Mouse (Mus musculus) myocyte (in vitro differentiated cells): ENCODE measurements at regions not wholly inside any gene's neighbourhood (a gene's known extent, or its start where the extent isn't known, plus 50 kb on each side); places are given as distances from the start of the nearest gene placed in this dataset.

Experiments used
- H3K27me3 ChIP-seq: one replicate; pipeline ENCODE4 v1.6.1; 2011; ENCODE audit not compliant: control insufficient read depth, insufficient read depth, insufficient read length
- H3K36me3 ChIP-seq: one replicate; pipeline ENCODE4 v1.6.1; 2011; ENCODE audit not compliant: control insufficient read depth, insufficient read depth
- H3K4me2 ChIP-seq: one replicate; pipeline ENCODE4 v1.6.1; 2011; ENCODE audit warnings: low read depth, control low read depth
- H3K4me3 ChIP-seq: one replicate; pipeline ENCODE4 v1.5.1; 2011; ENCODE audit warnings: mild to moderate bottlenecking, control low read depth, moderate library complexity
- H3K79me2 ChIP-seq: one replicate; pipeline ENCODE4 v1.6.1; 2011; ENCODE audit not compliant: control insufficient read depth, insufficient read depth
- H3ac ChIP-seq: one replicate; pipeline ENCODE4 v1.6.1; 2011; ENCODE audit not compliant: control insufficient read depth, insufficient read length
- CEBPB ChIP-seq: IDR thresholded peaks from 2 replicates; pipeline ENCODE4 v1.6.1; 2011; ENCODE audit warnings: mild to moderate bottlenecking, moderate library complexity; ENCODE audit not compliant: poor library complexity, insufficient read depth, severe bottlenecking
- E2F4 ChIP-seq: IDR thresholded peaks from one replicate; pipeline ENCODE4 v1.6.1; 2011; ENCODE audit warnings: mild to moderate bottlenecking, control low read depth, moderate library complexity; ENCODE audit not compliant: insufficient read depth
- MAX ChIP-seq: IDR thresholded peaks from one replicate; pipeline ENCODE4 v1.6.1; 2011; ENCODE audit warnings: low read depth, mild to moderate bottlenecking, control low read depth
- MYOD1 ChIP-seq, 3 experiments: IDR thresholded peaks; one replicate each; pipeline ENCODE4 v1.6.1; 2011; ENCODE audit warnings: control low read depth in 2 of 3, low read depth in 2 of 3, mild to moderate bottlenecking in 2 of 3, moderate library complexity in 1 of 3; ENCODE audit not compliant: insufficient read length in 2 of 3, control insufficient read depth in 1 of 3
- MYOG ChIP-seq, 3 experiments: IDR thresholded peaks; one replicate each; pipeline ENCODE4 v1.6.1; 2011; ENCODE audit warnings: control low read depth in 2 of 3, low read depth in 2 of 3, mild to moderate bottlenecking in 2 of 3; ENCODE audit not compliant: insufficient read length in 2 of 3, control insufficient read depth in 1 of 3, insufficient read depth in 1 of 3
- POLR2A ChIP-seq: IDR thresholded peaks from one replicate; pipeline ENCODE4 v1.6.1; 2011; ENCODE audit warnings: low read depth, mild to moderate bottlenecking, control low read depth, moderate library complexity; ENCODE audit not compliant: insufficient read length
- POLR2AphosphoS2 ChIP-seq: IDR thresholded peaks from one replicate; pipeline ENCODE4 v1.6.1; 2011; ENCODE audit warnings: low read depth, control low read depth; ENCODE audit not compliant: insufficient read length
- REST ChIP-seq: IDR thresholded peaks from one replicate; pipeline ENCODE4 v1.6.1; 2011; ENCODE audit warnings: mild to moderate bottlenecking, control low read depth, moderate library complexity; ENCODE audit not compliant: insufficient read depth, insufficient read length
- SRF ChIP-seq: IDR thresholded peaks from one replicate; pipeline ENCODE4 v1.6.1; 2011; ENCODE audit warnings: low read depth; ENCODE audit not compliant: control insufficient read depth, insufficient read length
- TCF12 ChIP-seq: IDR thresholded peaks from one replicate; pipeline ENCODE4 v1.6.1; 2011; ENCODE audit warnings: mild to moderate bottlenecking, control low read depth; ENCODE audit not compliant: poor library complexity, insufficient read depth, severe bottlenecking
- TCF3 ChIP-seq: IDR thresholded peaks from one replicate; pipeline ENCODE4 v1.6.1; 2011; ENCODE audit warnings: low read depth, control low read depth; ENCODE audit not compliant: insufficient read length
- USF1 ChIP-seq: IDR thresholded peaks from one replicate; pipeline ENCODE4 v1.6.1; 2011; ENCODE audit warnings: low read depth, mild to moderate bottlenecking, control low read depth, moderate library complexity

GRCm38 (mm10) chr13:115230494-115230893, 128.7 kb upstream of the Itga1 start:
- Histone ChIP-seq H3ac (no peak overlapping the region), H3K36me3 (no peaks in the 10 kb centered on the region), H3K79me2 (no peaks in the 10 kb centered on the region), H3K27me3 (peaks cover 5% of the 10 kb centered on the region), H3K4me2 (no peak overlapping the region), H3K4me3 (no peak overlapping the region)
- TF ChIP-seq SRF (no peak), TCF3 (no peak), E2F4 (no peak), TCF12 (no peak)

- Histone ChIP-seq H3K36me3 (no peaks in the 10 kb centered on the region), H3K4me2 (no peak overlapping the region), H3K4me3 (no peak overlapping the region), H3ac (no peak overlapping the region), H3K27me3 (no peaks in the 10 kb centered on the region), H3K79me2 (no peaks in the 10 kb centered on the region)
- TF ChIP-seq CEBPB, result no peak
- no peak for TF ChIP-seq SRF
- TF ChIP-seq USF1, result no peak
- no peak for TF ChIP-seq MAX
- no peak for TF ChIP-seq POLR2AphosphoS2
- no peak for TF ChIP-seq POLR2A
- no peak for TF ChIP-seq TCF12
- no peak for TF ChIP-seq MYOD1 (IDR thresholded peaks at IDR 0.05; ENCODE audit: control insufficient read depth in 1 of 3, insufficient read length in 2 of 3, low read depth in 2 of 3)
- TF ChIP-seq MYOG (IDR thresholded peaks at IDR 0.05; ENCODE audit: control insufficient read depth in 1 of 3, insufficient read depth in 1 of 3, insufficient read length in 2 of 3, low read depth in 2 of 3), result no peak
Observed at GRCm38 (mm10) chr13:115226824-115227223, 125.1 kb upstream of the Itga1 start.

- Histone ChIP-seq H3K79me2 (no peaks in the 10 kb centered on the region), H3K4me3 (no peak overlapping the region), H3K4me2 (no peak overlapping the region), H3ac (no peak overlapping the region), H3K27me3 (no peaks in the 10 kb centered on the region), H3K36me3 (no peaks in the 10 kb centered on the region)
- TF ChIP-seq CEBPB, result no peak
- no peak for TF ChIP-seq TCF12
- no peak for TF ChIP-seq USF1
- no peak for TF ChIP-seq TCF3
- no peak for TF ChIP-seq POLR2A
- TF ChIP-seq SRF, result no peak
- no peak for TF ChIP-seq MYOD1 (IDR thresholded peaks at IDR 0.05; ENCODE audit: control insufficient read depth in 1 of 3, insufficient read length in 2 of 3, low read depth in 2 of 3)
- no peak for TF ChIP-seq REST
- no peak for TF ChIP-seq E2F4
- TF ChIP-seq MAX, result no peak
- no peak for TF ChIP-seq POLR2AphosphoS2
- TF ChIP-seq MYOG (IDR thresholded peaks at IDR 0.05; ENCODE audit: control insufficient read depth in 1 of 3, insufficient read depth in 1 of 3, insufficient read length in 2 of 3, low read depth in 2 of 3), result no peak
Observed at GRCm38 (mm10) chr13:115219701-115220100, 117.9 kb upstream of the Itga1 start.

GRCm38 (mm10) chr13:115211285-115211684, 109.5 kb upstream of the Itga1 start:
- H3K36me3 ChIP-seq, result no peaks in the 10 kb centered on the region
- no peaks in the 10 kb centered on the region for H3K79me2 ChIP-seq
- TF ChIP-seq MYOD1 (IDR thresholded peaks at IDR 0.05; ENCODE audit: control insufficient read depth in 1 of 3, insufficient read length in 2 of 3, low read depth in 2 of 3) (no peak), MYOG (IDR thresholded peaks at IDR 0.05; ENCODE audit: control insufficient read depth in 1 of 3, insufficient read depth in 1 of 3, insufficient read length in 2 of 3, low read depth in 2 of 3) (no peak), TCF12 (no peak), CEBPB (no peak), TCF3 (no peak), MAX (no peak), REST (no peak), SRF (no peak), POLR2AphosphoS2 (no peak), POLR2A (no peak), USF1 (no peak), E2F4 (no peak)
- no peaks in the 10 kb centered on the region for H3K27me3 ChIP-seq
- no peak overlapping the region for H3ac ChIP-seq
- H3K4me3 ChIP-seq, result no peak overlapping the region
- H3K4me2 ChIP-seq, result no peak overlapping the region

GRCm38 (mm10) chr13:115210643-115211208, 109.0 kb upstream of the Itga1 start:
- Histone ChIP-seq H3K79me2 (no peaks in the 10 kb centered on the region), H3ac (no peak overlapping the region), H3K27me3 (no peaks in the 10 kb centered on the region), H3K4me3 (no peak overlapping the region), H3K36me3 (no peaks in the 10 kb centered on the region), H3K4me2 (no peak overlapping the region)
- TF ChIP-seq MYOG (IDR thresholded peaks at IDR 0.05; ENCODE audit: control insufficient read depth in 1 of 3, insufficient read depth in 1 of 3, insufficient read length in 2 of 3, low read depth in 2 of 3) (no peak), MAX (no peak), E2F4 (no peak), TCF3 (no peak), TCF12 (no peak), POLR2A (no peak), USF1 (no peak)
